Mouse (Mus musculus): ENCODE data around the gene Krt79. TPM values are rescaled to one million over a fixed set of nuclear protein-coding genes. Genes with fewer than 3 reads are reported as not detected.

Krt79 gene
- 0.08 and 0.29 TPM in 2 replicates for polyA plus RNA-seq (2015; fragmentation: Nextera tagmentation; extraction: Ambion mirVana)

DNA sequence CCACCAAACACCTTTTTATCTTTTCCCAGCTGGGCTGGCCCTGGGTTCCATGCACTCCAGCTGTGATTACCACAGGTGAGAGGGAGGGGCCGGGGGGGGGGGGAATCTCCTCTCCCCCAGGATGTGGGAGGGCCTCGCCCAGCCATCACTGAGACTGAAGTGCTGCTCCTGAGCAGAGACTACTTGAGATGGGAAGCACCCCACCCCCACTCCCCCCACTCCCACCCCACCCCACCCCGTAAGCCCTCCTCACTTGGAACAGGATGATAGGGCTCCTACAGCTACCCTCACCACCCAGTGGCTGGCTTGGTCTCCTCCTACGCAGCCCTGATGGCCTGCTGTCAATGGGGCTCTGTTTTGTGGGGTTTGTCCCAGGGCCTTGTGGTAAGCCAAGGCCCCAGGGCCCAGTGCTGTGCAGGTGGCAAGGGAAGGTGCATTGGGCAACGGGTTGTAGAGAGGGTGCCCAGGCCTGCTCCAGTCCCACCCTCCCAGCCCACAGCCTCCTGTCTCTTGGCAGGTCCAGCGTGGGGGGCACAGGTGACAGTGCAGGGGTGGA is at the start of gene Krt79:
Gene Krt79 (minus strand): TSS at position 51 of the 556 bp plus-strand sequence.
- Histone ChIP-seq H3K27ac (no peak within 1 kb of the TSS), H3K9me3 (replicated peaks; ENCODE audit: low read length) (no peaks in the 10 kb centered on the region), H3K27me3 (ENCODE audit: insufficient read depth, low read length) (no peaks in the 10 kb centered on the region), H3K36me3 (ENCODE audit: insufficient read depth, low read length) (no peaks in the 10 kb centered on the region), H3K9ac (ENCODE audit: low read depth, low read length) (no peak within 1 kb of the TSS), H3K4me3 (replicated peaks; ENCODE audit: low read depth, low read length) (no peak within 1 kb of the TSS), H3K4me2 (ENCODE audit: low read length) (no peak within 1 kb of the TSS), H3K4me1 (replicated peaks; ENCODE audit: insufficient read depth, low read length) (no peaks in the 10 kb centered on the region; the same call in 1 of the 2 replicates)
- 71% methylated on average over 4 of the region's 6 CpGs for WGBS
- DNase-seq (ENCODE audit: low spot score) (no peak), ATAC-seq (replicated peaks; ENCODE audit: low FRiP score, low read depth) (no peak)
- no peak for TF ChIP-seq CTCF (IDR thresholded peaks at IDR 0.05; ENCODE audit: low read depth)

DNA sequence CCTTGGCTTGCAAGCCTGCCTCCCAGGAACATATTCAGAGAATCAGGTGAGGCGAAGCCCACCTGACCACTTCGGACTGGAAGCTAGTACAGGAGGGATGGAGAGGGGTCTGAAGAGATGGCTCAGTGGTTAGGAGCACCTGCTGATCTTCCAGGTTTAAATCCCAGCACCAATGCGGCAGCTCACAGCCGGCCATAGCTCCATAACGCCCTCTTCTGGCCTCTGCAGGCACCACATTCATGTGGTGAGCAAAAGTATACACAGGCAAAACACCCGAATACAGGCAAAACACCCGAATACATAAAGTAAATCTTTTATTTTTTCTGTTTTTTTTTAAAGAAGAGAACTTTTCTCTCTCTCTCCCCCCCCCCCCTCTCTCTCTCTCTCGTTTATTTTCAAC is 48.6 kb upstream of the Krt79 start:
- no peaks in the 10 kb centered on the region for H3K9me3 ChIP-seq (replicated peaks; ENCODE audit: low read length)
- H3K4me2 ChIP-seq (ENCODE audit: low read length): no peak overlapping the region
- H3K4me1 ChIP-seq (replicated peaks; ENCODE audit: insufficient read depth, low read length): no peaks in the 10 kb centered on the region
- H3K9ac ChIP-seq (ENCODE audit: low read depth, low read length): no peak overlapping the region
- no peak; the same call in 1 of the 2 replicates for TF ChIP-seq CTCF (IDR thresholded peaks at IDR 0.05; ENCODE audit: low read depth)
- H3K4me3 ChIP-seq (replicated peaks; ENCODE audit: low read depth, low read length): no peak overlapping the region
- no peak for ATAC-seq (replicated peaks; ENCODE audit: low FRiP score, low read depth)
- H3K27ac ChIP-seq: no peak overlapping the region
- H3K27me3 ChIP-seq (ENCODE audit: insufficient read depth, low read length): no peaks in the 10 kb centered on the region
- no peaks in the 10 kb centered on the region for H3K36me3 ChIP-seq (ENCODE audit: insufficient read depth, low read length)
- no peak for DNase-seq (ENCODE audit: low spot score)
- WGBS: 67% methylated on average over 8 of the region's 8 CpGs

- Histone ChIP-seq H3K9me3 (replicated peaks; ENCODE audit: low read length) (no peaks in the 10 kb centered on the region), H3K9ac (ENCODE audit: low read depth, low read length) (no peak overlapping the region), H3K27ac (no peak overlapping the region), H3K27me3 (ENCODE audit: insufficient read depth, low read length) (no peaks in the 10 kb centered on the region), H3K4me3 (replicated peaks; ENCODE audit: low read depth, low read length) (no peak overlapping the region), H3K4me1 (replicated peaks; ENCODE audit: insufficient read depth, low read length) (no peaks in the 10 kb centered on the region), H3K4me2 (ENCODE audit: low read length) (no peak overlapping the region), H3K36me3 (ENCODE audit: insufficient read depth, low read length) (no peaks in the 10 kb centered on the region)
- ATAC-seq (replicated peaks; ENCODE audit: low FRiP score, low read depth) (no peak), DNase-seq (ENCODE audit: low spot score) (peak; percentile 93)
- under 1% methylated on average over 10 of the region's 10 CpGs for WGBS
- TF ChIP-seq CTCF (IDR thresholded peaks at IDR 0.05; ENCODE audit: low read depth): peak; percentile 98
These were observed 48.0 kb upstream of the Krt79 start for GRCm38 (mm10) chr15:101988119-101988518.

GRCm38 (mm10) chr15:101984746-101985145 is 44.6 kb upstream of the Krt79 start:
- Histone ChIP-seq H3K4me1 (replicated peaks; ENCODE audit: insufficient read depth, low read length) (no peaks in the 10 kb centered on the region), H3K4me2 (ENCODE audit: low read length) (no peak overlapping the region), H3K36me3 (ENCODE audit: insufficient read depth, low read length) (no peaks in the 10 kb centered on the region), H3K9me3 (replicated peaks; ENCODE audit: low read length) (no peaks in the 10 kb centered on the region), H3K27me3 (ENCODE audit: insufficient read depth, low read length) (no peaks in the 10 kb centered on the region), H3K4me3 (replicated peaks; ENCODE audit: low read depth, low read length) (no peak overlapping the region), H3K9ac (ENCODE audit: low read depth, low read length) (no peak overlapping the region), H3K27ac (no peak overlapping the region)
- 16% methylated on average over 6 of the region's 6 CpGs for WGBS
- DNase-seq (ENCODE audit: low spot score): no peak
- ATAC-seq (replicated peaks; ENCODE audit: low FRiP score, low read depth): no peak
- TF ChIP-seq CTCF (IDR thresholded peaks at IDR 0.05; ENCODE audit: low read depth): no peak

DNA sequence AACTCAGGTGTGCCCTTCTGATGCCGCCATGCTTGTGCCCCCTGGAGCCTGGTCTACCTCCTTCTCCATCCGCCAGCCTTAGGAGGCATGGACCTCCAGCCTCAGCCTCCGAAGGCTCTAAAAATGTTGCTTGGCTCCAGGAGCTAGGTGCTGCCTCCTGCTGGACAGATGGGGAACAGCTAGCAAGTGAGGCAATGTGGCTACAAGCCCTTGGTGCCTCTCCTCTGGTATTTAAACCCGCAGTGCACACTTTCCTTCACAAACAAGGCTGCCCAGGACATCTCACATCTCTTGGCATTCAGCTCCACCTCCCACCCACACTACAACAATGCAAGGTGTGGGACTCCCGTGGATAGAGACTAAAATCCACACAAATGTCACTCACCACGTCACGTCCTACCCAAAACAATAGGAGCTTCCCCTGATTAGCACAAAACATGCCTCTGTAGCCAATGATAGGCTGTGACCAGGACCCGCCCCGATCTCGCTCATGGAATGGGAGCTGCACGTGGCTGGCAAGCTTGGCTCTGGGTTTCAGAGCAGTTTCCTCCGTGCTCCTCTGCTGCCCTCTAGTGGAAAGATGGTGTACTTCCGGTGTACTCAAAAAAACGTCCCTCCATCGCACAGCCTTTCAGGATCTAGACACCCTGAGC is 44.0 kb upstream of the Krt79 start:
- H3K9ac ChIP-seq (ENCODE audit: low read depth, low read length): no peak overlapping the region
- peak; percentile 90 for TF ChIP-seq CTCF (IDR thresholded peaks at IDR 0.05; ENCODE audit: low read depth)

GRCm38 (mm10) chr15:101983315-101983948 is 43.3 kb upstream of the Krt79 start:
- Histone ChIP-seq H3K4me1 (replicated peaks; ENCODE audit: insufficient read depth, low read length) (no peaks in the 10 kb centered on the region), H3K9me3 (replicated peaks; ENCODE audit: low read length) (no peaks in the 10 kb centered on the region), H3K36me3 (ENCODE audit: insufficient read depth, low read length) (no peaks in the 10 kb centered on the region), H3K4me3 (replicated peaks; ENCODE audit: low read depth, low read length) (no peak overlapping the region), H3K9ac (ENCODE audit: low read depth, low read length) (no peak overlapping the region), H3K27ac (no peak overlapping the region), H3K4me2 (ENCODE audit: low read length) (no peak overlapping the region), H3K27me3 (ENCODE audit: insufficient read depth, low read length) (no peaks in the 10 kb centered on the region)
- no peak for ATAC-seq (replicated peaks; ENCODE audit: low FRiP score, low read depth)
- no peak for DNase-seq (ENCODE audit: low spot score)
- WGBS: 78% methylated on average over 13 of the region's 13 CpGs
- TF ChIP-seq CTCF (IDR thresholded peaks at IDR 0.05; ENCODE audit: low read depth): no peak

More for the DNA sequence above, 44.0 kb upstream of the Krt79 start:
- WGBS: 4% methylated on average over 15 of the region's 15 CpGs
- no peaks in the 10 kb centered on the region for H3K36me3 ChIP-seq (ENCODE audit: insufficient read depth, low read length)
- no peaks in the 10 kb centered on the region for H3K27me3 ChIP-seq (ENCODE audit: insufficient read depth, low read length)
- H3K4me1 ChIP-seq (replicated peaks; ENCODE audit: insufficient read depth, low read length): no peaks in the 10 kb centered on the region
- DNase-seq (ENCODE audit: low spot score): peak; percentile 99
- ATAC-seq (replicated peaks; ENCODE audit: low FRiP score, low read depth): peak; percentile 92
- H3K4me2 ChIP-seq (ENCODE audit: low read length): peak overlapping the region; percentile 49
- H3K4me3 ChIP-seq (replicated peaks; ENCODE audit: low read depth, low read length): no peak overlapping the region
- H3K9me3 ChIP-seq (replicated peaks; ENCODE audit: low read length): no peaks in the 10 kb centered on the region
- peak overlapping the region; percentile 67 for H3K27ac ChIP-seq
